Mouse (Mus musculus) heart, embryonic 11.5 days (tissue): ENCODE data around the gene Tdrd5. TPM values are rescaled to one million over a fixed set of nuclear protein-coding genes. Genes with fewer than 3 reads are reported as not detected.

Experiments
- ATAC-seq: fragments of 200-750 bp; cut with Nextera tagmentation; replicated peaks from 2 replicates; pipeline ENCODE4 v1.8.0; 2017; ENCODE audit warnings: moderate library complexity; ENCODE audit not compliant: insufficient number of reproducible peaks, low FRiP score, low TSS enrichment
- H3K27ac ChIP-seq: fragments of 300-500 bp; sonication (generic); 2 replicates; pipeline ENCODE4 v1.5.1; 2014; ENCODE audit warnings: mild to moderate bottlenecking, low read depth, low read length
- H3K27me3 ChIP-seq: fragments of 300-500 bp; sonication (generic); 2 replicates; pipeline ENCODE4 v1.6.1; 2014; ENCODE audit warnings: mild to moderate bottlenecking, low read length, mixed read lengths; ENCODE audit not compliant: control insufficient read depth, insufficient read depth
- H3K36me3 ChIP-seq: fragments of 300-500 bp; sonication (generic); 2 replicates; pipeline ENCODE4 v1.6.1; 2014; ENCODE audit warnings: mild to moderate bottlenecking, low read length, moderate library complexity, mixed read lengths; ENCODE audit not compliant: control insufficient read depth, insufficient read depth
- H3K4me1 ChIP-seq: fragments of 300-500 bp; sonication (generic); 2 replicates; pipeline ENCODE4 v1.6.1; 2014; ENCODE audit warnings: low read length; ENCODE audit not compliant: control insufficient read depth, insufficient read depth
- H3K4me2 ChIP-seq: fragments of 300-500 bp; sonication (generic); 2 replicates; pipeline ENCODE4 v1.6.1; 2014; ENCODE audit warnings: mild to moderate bottlenecking, moderate library complexity
- H3K4me3 ChIP-seq: fragments of 300-500 bp; sonication (generic); 2 replicates; pipeline ENCODE4 v1.5.1; 2014; ENCODE audit warnings: low read depth, low read length
- H3K9ac ChIP-seq: fragments of 300-500 bp; sonication (generic); 2 replicates; pipeline ENCODE4 v1.6.1; 2014; ENCODE audit warnings: mild to moderate bottlenecking, low read depth, low read length, moderate library complexity
- H3K9me3 ChIP-seq: fragments of 300-500 bp; sonication (generic); replicated peaks from 2 replicates; pipeline ENCODE4 v1.6.1; 2016; ENCODE audit warnings: low read length; ENCODE audit not compliant: control insufficient read depth
- WGBS: fragments of 180-500 bp; shearing (Covaris S2); extraction: QIAGEN DNeasy Blood & Tissue Kit; methylation state at CpG from one replicate; pipeline ENCODE4 v1.1.7; 2014; ENCODE audit not compliant: insufficient replicate concordance; 5-methylcytosine and 5-hydroxymethylcytosine counted together
- polyA plus RNA-seq: library from polyadenylated mRNA; unstranded; fragments of >200 nt; fragmentation: Nextera tagmentation; extraction: Ambion mirVana; gene quantifications from 2 replicates; pipeline ENCODE4 v1.2.1, GENCODE M21; 2014

Gene Tdrd5
- polyA plus RNA-seq = 0.06 TPM in 1 of 2 replicates, not detected in the other

DNA sequence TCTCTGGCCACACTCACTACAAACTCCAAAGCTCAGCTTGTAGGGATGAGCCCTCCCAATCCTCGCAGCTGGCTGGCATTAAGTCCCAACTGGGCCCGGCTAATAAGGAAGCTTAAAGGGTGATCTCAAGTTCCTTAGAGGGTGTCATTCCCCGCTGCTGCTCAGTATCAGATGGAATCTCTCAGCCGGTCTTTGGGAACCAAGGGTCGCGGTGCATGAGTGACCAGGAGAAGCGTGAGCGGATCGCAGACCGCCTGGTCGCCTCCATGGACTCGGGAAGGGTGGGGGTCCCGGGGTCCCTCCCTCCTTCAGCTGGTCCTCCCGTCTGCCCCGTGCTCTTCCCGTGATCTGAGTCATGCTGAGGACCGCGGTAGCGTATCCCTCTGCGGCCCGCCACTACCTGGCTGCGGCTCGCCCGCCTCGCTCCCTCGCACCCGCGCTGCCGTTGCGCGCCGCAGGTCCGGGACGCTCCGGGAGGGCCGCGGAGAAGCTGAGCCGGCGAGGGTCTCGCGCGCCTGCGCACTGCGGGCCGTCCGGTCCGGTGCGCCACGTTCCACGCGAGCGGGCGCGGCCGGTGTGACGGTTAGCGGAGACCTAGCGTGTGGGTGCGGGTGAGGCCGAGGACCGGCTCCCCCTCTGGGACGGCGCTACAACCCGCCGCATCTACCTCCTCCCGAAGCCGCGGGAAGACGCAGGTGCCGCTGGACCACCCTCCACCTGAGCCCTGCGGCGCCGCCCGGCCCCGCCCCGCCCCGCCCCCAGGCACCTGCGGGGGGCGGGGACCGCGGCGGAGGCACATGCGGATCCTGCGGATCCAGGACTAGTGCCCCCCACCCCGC, at the start of gene Tdrd5:
Gene Tdrd5 (minus strand): TSS at position 754 of the 839 bp plus-strand sequence.
- Histone ChIP-seq H3K9me3 (no peaks in the 10 kb centered on the region), H3K4me2 (peak within 1 kb of the TSS; percentile 95), H3K9ac (peak within 1 kb of the TSS; percentile 58), H3K4me3 (peak within 1 kb of the TSS; percentile 60), H3K27me3 (peaks cover 53% of the 10 kb centered on the region), H3K4me1 (no peaks in the 10 kb centered on the region), H3K27ac (no peak within 1 kb of the TSS), H3K36me3 (no peaks in the 10 kb centered on the region)
- ATAC-seq = 0 out of 2 replicates have a peak, but pooled peaks have one; percentile 31
- under 1% methylated on average over 75 of the region's 85 CpGs for WGBS

DNA sequence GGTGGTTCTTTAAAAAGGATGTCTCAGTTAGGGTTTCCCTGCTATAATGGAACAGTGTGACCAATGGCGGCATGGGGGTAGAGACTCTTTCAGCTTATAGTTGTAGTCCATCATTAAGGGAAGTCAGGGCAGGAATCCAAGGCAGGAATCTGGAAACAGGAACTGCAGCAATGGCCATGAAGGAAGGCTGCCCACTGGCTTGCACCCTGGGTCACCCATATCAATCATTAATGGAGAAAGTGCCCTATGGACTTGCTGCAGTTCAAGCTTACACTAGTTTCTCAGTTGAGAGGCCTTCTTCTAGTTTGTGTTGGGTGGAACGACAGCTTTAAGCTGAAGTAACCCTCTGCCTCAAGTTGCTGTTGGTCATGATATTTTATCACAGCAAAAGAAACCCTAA, 49.0 kb upstream of the Tdrd5 start:
- ATAC-seq = no peak
- Histone ChIP-seq H3K9me3 (no peaks in the 10 kb centered on the region), H3K4me1 (no peaks in the 10 kb centered on the region), H3K27me3 (no peaks in the 10 kb centered on the region), H3K27ac (no peak overlapping the region), H3K36me3 (no peaks in the 10 kb centered on the region), H3K9ac (no peak overlapping the region), H3K4me3 (no peak overlapping the region), H3K4me2 (no peak overlapping the region)
- 76% methylated on average over 2 of the region's 2 CpGs for WGBS

DNA sequence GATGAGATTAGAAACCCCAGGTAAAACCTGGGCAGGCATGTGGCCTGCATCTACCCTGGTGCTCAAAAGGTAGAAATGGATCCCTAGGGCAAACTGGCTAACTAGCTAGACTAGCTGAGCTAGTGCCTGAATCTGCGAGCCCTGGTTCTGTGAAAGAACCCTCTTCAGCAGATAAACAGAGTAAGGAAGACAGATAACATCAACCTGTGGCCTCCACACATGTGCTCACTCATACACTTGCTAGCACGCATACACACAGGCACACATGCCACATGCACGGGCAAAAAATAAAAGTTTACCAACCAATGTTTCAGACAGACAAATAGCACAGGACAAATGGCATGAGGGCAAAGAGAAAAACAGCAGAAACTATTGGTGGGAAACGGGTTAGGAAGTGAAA, 47.0 kb upstream of the Tdrd5 start:
- 83% methylated on average over 4 of the region's 4 CpGs for WGBS
- no peaks in the 10 kb centered on the region for H3K27me3 ChIP-seq
- H3K27ac ChIP-seq = no peak overlapping the region
- no peak overlapping the region for H3K9ac ChIP-seq
- no peak for ATAC-seq
- no peak overlapping the region for H3K4me3 ChIP-seq
- H3K4me1 ChIP-seq = no peaks in the 10 kb centered on the region
- no peak overlapping the region for H3K4me2 ChIP-seq
- H3K9me3 ChIP-seq = no peaks in the 10 kb centered on the region
- H3K36me3 ChIP-seq = no peaks in the 10 kb centered on the region

DNA sequence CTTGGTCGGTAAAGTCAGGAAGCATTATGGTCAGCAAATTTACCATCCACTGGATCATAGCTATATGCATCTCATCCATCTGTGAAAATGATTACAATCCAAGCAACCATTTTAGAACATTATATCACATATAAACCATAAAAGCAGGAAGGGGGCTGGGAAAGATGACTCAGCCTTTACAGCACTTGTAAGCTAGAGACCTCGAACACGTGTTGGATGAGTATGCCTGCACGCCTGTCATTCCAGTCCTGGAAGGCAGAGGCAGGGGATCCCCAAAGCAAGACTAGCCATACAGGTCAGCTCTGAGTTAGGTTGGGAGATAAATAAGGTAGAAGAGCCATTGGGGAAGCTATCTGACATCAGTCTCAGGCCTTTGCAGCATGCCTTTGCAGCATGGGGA, 45.6 kb upstream of the Tdrd5 start:
- ATAC-seq = no peak
- no peaks in the 10 kb centered on the region for H3K9me3 ChIP-seq
- no peak overlapping the region for H3K9ac ChIP-seq
- no peaks in the 10 kb centered on the region for H3K27me3 ChIP-seq
- no peak overlapping the region for H3K27ac ChIP-seq
- no peak overlapping the region for H3K4me2 ChIP-seq
- H3K4me3 ChIP-seq = no peak overlapping the region
- H3K36me3 ChIP-seq = no peaks in the 10 kb centered on the region
- H3K4me1 ChIP-seq = no peaks in the 10 kb centered on the region
- WGBS = 55% methylated on average over 4 of the region's 4 CpGs

DNA sequence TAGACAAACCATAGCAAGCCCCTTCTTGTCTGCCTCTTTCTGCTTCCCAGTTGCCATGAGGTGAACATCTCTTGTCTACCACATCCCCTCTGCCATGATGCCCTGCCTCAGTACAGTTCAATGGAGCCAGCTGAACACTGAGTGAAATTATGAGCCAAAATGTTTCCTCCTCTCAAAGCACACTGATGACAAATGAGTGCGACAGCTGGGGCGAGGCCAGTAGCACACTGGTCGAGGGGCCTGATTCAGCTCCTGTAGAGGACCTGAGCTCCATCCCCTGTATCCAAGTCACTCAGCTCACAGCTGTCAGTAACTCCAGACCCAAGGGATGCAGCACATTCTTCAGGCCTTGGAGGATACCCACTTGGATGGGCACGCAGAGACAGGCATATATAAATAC, 42.2 kb upstream of the Tdrd5 start:
- no peaks in the 10 kb centered on the region for H3K9me3 ChIP-seq
- H3K4me1 ChIP-seq = no peaks in the 10 kb centered on the region
- H3K36me3 ChIP-seq = no peaks in the 10 kb centered on the region
- no peak overlapping the region for H3K27ac ChIP-seq
- no peak overlapping the region for H3K4me2 ChIP-seq
- ATAC-seq = no peak
- WGBS = 82% methylated on average over 4 of the region's 4 CpGs
- H3K4me3 ChIP-seq = no peak overlapping the region
- H3K27me3 ChIP-seq = no peaks in the 10 kb centered on the region
- H3K9ac ChIP-seq = no peak overlapping the region

DNA sequence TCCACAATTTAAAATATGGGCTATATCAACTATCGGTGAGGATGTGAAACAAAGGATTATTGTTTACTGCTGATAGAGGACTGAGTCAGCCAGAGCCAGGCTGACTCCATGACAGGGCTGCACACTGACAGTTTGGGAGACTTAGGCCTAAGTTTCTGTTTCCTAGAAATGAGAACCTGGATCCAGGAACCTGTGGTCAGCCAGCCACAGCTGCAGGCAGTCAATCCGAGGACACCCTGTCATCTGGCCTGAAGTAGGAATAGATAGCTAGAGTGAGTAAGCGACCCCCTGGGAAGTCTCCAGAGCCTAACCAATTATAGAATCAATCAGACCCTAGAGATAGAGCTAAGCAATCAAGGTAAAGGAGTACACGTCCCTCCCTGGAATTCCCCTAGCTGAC, 41.0 kb upstream of the Tdrd5 start:
- no peak overlapping the region for H3K27ac ChIP-seq
- H3K4me1 ChIP-seq = no peaks in the 10 kb centered on the region
- H3K27me3 ChIP-seq = no peaks in the 10 kb centered on the region
- no peak overlapping the region for H3K4me3 ChIP-seq
- H3K9me3 ChIP-seq = no peaks in the 10 kb centered on the region
- ATAC-seq = no peak
- no peak overlapping the region for H3K9ac ChIP-seq
- no peak overlapping the region for H3K4me2 ChIP-seq
- no peaks in the 10 kb centered on the region for H3K36me3 ChIP-seq
- WGBS = 36% methylated on average over 4 of the region's 4 CpGs

DNA sequence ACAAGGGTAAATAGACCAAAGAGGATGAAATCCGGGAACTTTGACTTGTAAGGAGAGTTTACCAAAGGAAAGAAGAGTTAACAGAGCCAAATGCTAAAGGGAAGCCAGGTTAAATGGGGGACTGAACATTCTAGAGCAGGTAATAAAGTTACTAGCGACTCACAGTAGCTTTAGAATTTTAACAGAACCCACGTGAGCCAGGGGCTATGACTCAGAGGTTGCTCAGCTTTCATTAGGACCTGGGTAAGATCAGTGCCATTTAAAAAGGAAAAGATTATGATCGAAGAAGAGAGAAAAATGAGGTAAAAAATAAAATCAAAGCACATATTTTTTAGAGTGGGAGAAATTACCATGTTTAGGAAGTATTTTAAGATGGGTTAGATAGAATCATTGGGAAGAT, 37.4 kb upstream of the Tdrd5 start:
- no peak for ATAC-seq
- Histone ChIP-seq H3K27me3 (no peaks in the 10 kb centered on the region), H3K4me3 (no peak overlapping the region), H3K4me1 (no peaks in the 10 kb centered on the region), H3K9me3 (no peaks in the 10 kb centered on the region), H3K9ac (no peak overlapping the region), H3K36me3 (no peaks in the 10 kb centered on the region), H3K4me2 (no peak overlapping the region), H3K27ac (no peak overlapping the region)
- WGBS = 66% methylated on average over 4 of the region's 4 CpGs

- no peaks in the 10 kb centered on the region for H3K9me3 ChIP-seq
- no peak overlapping the region for H3K4me2 ChIP-seq
- H3K27ac ChIP-seq = no peak overlapping the region
- no peaks in the 10 kb centered on the region for H3K36me3 ChIP-seq
- H3K9ac ChIP-seq = no peak overlapping the region
- 86% methylated on average over 9 of the region's 9 CpGs for WGBS
- no peaks in the 10 kb centered on the region for H3K27me3 ChIP-seq
- no peak overlapping the region for H3K4me3 ChIP-seq
- ATAC-seq = no peak
- H3K4me1 ChIP-seq = no peaks in the 10 kb centered on the region
These were observed 19.7 kb upstream of the Tdrd5 start for GRCm38 (mm10) chr1:156323126-156323525.

- Histone ChIP-seq H3K36me3 (no peaks in the 10 kb centered on the region), H3K9me3 (no peaks in the 10 kb centered on the region), H3K4me1 (no peaks in the 10 kb centered on the region), H3K27me3 (peaks cover 50% of the 10 kb centered on the region), H3K4me2 (peak within 1 kb of the TSS; percentile 58), H3K4me3 (peak within 1 kb of the TSS; percentile 25), H3K27ac (no peak within 1 kb of the TSS), H3K9ac (no peak within 1 kb of the TSS)
- WGBS = 6% methylated on average over 29 of the region's 29 CpGs
- ATAC-seq = no peak
These were observed 7.2 kb upstream of the Tdrd5 start, which contains the start of gene Nphs2 for GRCm38 (mm10) chr1:156310630-156311029. TSS of gene Nphs2 (plus strand) at chr1:156310727.
